Mouse (Mus musculus) forebrain, embryonic 12.5 days (tissue): Measurements from ENCODE around the gene Sergef. TPM values are rescaled to one million over a fixed set of nuclear protein-coding genes. Genes with fewer than 3 reads are reported as not detected.
A peak's percentile ranks its signal among the peaks of the same experiment; 100 is the strongest.

ENCODE experiments used
- ATAC-seq: fragments of 200-750 bp; cut with Nextera tagmentation; 2 replicates; pipeline ENCODE4 v1.8.0; 2017; ENCODE audit warnings: moderate TSS enrichment; ENCODE audit not compliant: low FRiP score
- H3K27ac ChIP-seq: fragments of 300-500 bp; sonication (generic); 2 replicates; pipeline ENCODE4 v1.5.1; 2016; ENCODE audit warnings: mild to moderate bottlenecking
- H3K27me3 ChIP-seq: fragments of 300-500 bp; sonication (generic); 2 replicates; pipeline ENCODE4 v1.6.1; 2016; ENCODE audit warnings: mild to moderate bottlenecking
- H3K36me3 ChIP-seq: fragments of 300-500 bp; sonication (generic); replicated peaks from 2 replicates; pipeline ENCODE4 v1.6.1; 2016; ENCODE audit warnings: mild to moderate bottlenecking
- H3K4me1 ChIP-seq: fragments of 300-500 bp; sonication (generic); 2 replicates; pipeline ENCODE4 v1.6.1; 2016
- H3K4me2 ChIP-seq: fragments of 300-500 bp; sonication (generic); 2 replicates; pipeline ENCODE4 v1.6.1; 2016; ENCODE audit warnings: mild to moderate bottlenecking, moderate library complexity
- H3K4me3 ChIP-seq: fragments of 300-500 bp; sonication (generic); replicated peaks from 2 replicates; pipeline ENCODE4 v1.5.1; 2016; ENCODE audit warnings: mild to moderate bottlenecking
- H3K9ac ChIP-seq: fragments of 300-500 bp; sonication (generic); 2 replicates; pipeline ENCODE4 v1.6.1; 2016; ENCODE audit warnings: mild to moderate bottlenecking
- H3K9me3 ChIP-seq: fragments of 300-500 bp; sonication (generic); 2 replicates; pipeline ENCODE4 v1.6.1; 2016
- WGBS: fragments of 180-500 bp; shearing (Covaris S2); methylation state at CpG from one replicate; pipeline ENCODE4 v1.1.7; 2016; 5-methylcytosine and 5-hydroxymethylcytosine counted together
- polyA plus RNA-seq: library from polyadenylated mRNA; unstranded; fragments of >200 nt; fragmentation: Nextera tagmentation; extraction: Ambion mirVana; gene quantifications from 2 replicates; pipeline ENCODE4 v1.2.1, GENCODE M21; 2016

Gene Sergef
- polyA plus RNA-seq, 1 experiment from 2014 or later: 19.0 TPM

DNA sequence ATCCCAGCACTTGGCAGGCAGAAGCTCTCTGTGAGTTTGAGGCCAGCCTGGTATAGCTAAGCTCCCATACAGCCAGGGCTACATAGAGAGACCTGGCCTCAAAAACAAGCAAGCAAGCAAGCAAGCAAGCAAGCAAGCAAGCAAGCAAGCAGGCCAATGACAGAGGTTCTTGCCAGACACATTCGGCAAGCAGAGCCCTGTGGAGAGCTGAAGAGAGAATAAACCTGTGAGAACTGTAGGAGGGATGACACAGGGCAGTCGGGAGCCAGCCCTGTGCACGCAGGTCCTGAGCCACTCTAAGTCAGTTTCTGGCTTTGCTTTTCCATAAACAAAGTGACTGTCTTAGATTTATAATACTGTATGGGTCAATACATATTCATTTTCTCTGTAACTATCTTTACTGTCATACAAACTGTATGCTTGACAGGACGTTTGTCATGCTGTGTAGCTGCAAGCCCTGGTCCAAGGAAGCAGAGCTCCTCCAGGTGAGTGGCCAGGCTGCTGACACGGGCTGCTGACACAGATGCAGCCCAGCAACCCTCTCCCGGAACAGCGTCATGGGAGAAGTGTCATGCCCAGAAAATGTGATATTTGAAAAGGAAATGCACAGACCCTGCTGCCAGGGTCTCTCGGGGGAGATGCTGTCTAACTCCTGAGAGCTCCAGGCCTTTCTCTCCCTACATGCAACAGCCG is 192.0 kb downstream of the Sergef start:
- no peak overlapping the region for H3K4me3 ChIP-seq
- H3K4me2 ChIP-seq: no peak overlapping the region
- H3K9me3 ChIP-seq: no peaks in the 10 kb centered on the region
- no peaks in the 10 kb centered on the region for H3K36me3 ChIP-seq
- 67% methylated on average over 9 of the region's 9 CpGs for WGBS
- H3K4me1 ChIP-seq: peaks cover 19% of the 10 kb centered on the region
- ATAC-seq: no peak
- no peak overlapping the region for H3K9ac ChIP-seq
- no peaks in the 10 kb centered on the region for H3K27me3 ChIP-seq
- H3K27ac ChIP-seq: no peak overlapping the region

DNA sequence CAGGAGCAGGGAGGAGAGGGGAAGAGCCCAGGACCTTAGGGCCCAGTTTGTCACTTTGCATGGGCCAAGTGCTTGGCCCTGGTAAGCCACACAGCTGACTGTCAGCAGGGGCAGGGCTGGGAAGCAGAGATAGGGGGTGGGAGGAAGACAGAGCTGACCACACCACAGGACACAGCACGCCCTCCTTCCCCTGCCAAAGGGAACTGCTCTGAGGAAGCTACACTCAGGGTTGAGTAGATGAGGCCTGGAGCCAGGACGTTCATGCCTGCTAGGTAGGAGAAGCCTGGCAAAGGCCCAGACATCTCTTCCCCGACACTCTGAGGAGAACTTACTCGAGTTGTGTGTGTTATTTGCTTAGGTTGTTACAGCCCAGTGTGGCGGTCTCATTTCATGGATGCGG is 193.7 kb downstream of the Sergef start:
- ATAC-seq: no peak
- Histone ChIP-seq H3K36me3 (no peaks in the 10 kb centered on the region; the same call in 1 of the 2 replicates), H3K9me3 (no peaks in the 10 kb centered on the region), H3K27me3 (no peaks in the 10 kb centered on the region), H3K27ac (no peak overlapping the region), H3K4me1 (peaks cover 19% of the 10 kb centered on the region), H3K4me3 (no peak overlapping the region), H3K9ac (no peak overlapping the region), H3K4me2 (no peak overlapping the region)
- WGBS: 84% methylated on average over 6 of the region's 6 CpGs

DNA sequence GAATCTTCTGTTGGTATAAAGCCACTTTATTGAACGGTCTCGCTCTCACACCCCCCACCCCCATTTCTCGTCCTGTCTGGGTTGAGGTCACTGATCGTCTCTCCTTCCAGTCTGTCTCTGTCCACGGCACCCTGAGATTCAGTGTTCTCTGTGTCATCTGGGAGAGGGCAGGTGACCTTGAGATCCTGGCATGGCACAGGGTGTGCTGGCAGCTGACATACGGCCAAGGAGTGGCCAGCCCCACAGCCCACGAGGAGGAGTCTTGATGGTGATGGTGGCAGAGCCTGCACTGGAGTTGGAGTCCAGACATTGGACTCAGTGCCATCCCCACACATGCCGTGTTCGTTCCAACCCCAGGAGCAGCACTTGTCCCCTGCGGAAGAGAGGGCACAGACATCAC is 196.4 kb downstream of the Sergef start:
- no peak for ATAC-seq
- no peaks in the 10 kb centered on the region for H3K27me3 ChIP-seq
- H3K4me1 ChIP-seq: 0 out of 2 replicates have a peak, but pooled peaks cover 5% of the 10 kb centered on the region
- H3K36me3 ChIP-seq: no peaks in the 10 kb centered on the region; the same call in 1 of the 2 replicates
- 90% methylated on average over 10 of the region's 10 CpGs for WGBS
- H3K9ac ChIP-seq: no peak overlapping the region
- H3K9me3 ChIP-seq: no peaks in the 10 kb centered on the region
- no peak overlapping the region for H3K27ac ChIP-seq
- no peak overlapping the region for H3K4me3 ChIP-seq
- H3K4me2 ChIP-seq: no peak overlapping the region

DNA sequence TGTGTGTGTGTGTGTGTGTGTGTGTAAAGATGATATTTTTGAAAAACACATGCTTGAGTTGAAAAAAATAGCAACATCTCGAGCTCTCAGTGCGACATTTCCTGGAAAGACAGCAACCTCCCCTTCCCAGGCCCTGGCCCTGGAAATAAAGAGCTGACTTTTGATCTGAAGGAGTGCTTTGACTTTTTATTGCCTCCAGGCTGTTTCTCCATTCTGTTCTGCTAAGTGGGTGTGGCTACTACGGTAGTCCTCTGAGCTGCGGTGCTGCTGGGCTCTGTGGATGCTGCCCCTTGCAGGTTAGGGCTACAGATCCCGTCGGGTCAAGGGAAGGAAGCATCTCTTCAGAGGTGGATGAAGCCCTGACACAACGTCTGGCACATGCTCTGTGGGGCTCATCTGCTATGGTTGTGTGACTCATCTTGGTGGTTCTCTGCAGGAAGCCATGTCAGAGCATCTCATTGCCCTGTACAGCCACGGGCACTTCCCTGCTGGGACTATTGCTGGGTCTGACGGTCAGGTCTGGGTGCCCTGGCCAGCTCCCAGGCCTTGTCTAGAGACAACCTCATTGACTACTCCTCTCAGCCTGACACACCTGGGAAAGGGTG is 201.0 kb downstream of the Sergef start:
- H3K4me3 ChIP-seq: no peak overlapping the region
- H3K9me3 ChIP-seq: no peaks in the 10 kb centered on the region
- H3K27ac ChIP-seq: no peak overlapping the region
- no peak overlapping the region for H3K4me2 ChIP-seq
- H3K36me3 ChIP-seq: no peaks in the 10 kb centered on the region; the same call in 1 of the 2 replicates
- WGBS: 82% methylated on average over 9 of the region's 9 CpGs
- no peaks in the 10 kb centered on the region for H3K27me3 ChIP-seq
- no peak for ATAC-seq
- H3K9ac ChIP-seq: no peak overlapping the region
- peaks cover 5% of the 10 kb centered on the region; the same call in 1 of the 2 replicates for H3K4me1 ChIP-seq

DNA sequence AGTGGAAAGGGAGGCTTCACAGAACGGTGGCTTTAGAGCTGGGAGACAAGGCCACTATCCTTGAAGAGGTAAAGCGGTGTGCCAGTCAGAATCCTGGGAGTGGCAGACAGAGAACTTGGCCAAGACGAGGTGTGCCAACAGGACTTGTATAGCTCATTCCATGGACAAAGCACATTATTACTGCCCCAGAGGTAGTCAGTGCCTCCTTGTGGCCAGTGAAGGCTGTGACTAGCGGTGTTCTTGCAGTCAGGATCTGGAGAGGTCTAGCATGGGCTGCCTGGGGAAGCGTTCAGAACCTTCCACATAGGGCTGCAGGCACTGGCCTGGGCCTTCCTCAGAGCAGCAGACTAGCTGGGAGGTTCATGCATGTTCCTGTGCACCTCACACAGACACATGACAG is 203.8 kb downstream of the Sergef start:
- Histone ChIP-seq H3K9me3 (no peaks in the 10 kb centered on the region), H3K9ac (no peak overlapping the region), H3K4me2 (no peak overlapping the region), H3K27me3 (no peaks in the 10 kb centered on the region), H3K4me3 (no peak overlapping the region), H3K4me1 (peaks cover 10% of the 10 kb centered on the region; the same call in 1 of the 2 replicates), H3K27ac (no peak overlapping the region), H3K36me3 (no peaks in the 10 kb centered on the region)
- 90% methylated on average over 5 of the region's 5 CpGs for WGBS
- no peak for ATAC-seq

DNA sequence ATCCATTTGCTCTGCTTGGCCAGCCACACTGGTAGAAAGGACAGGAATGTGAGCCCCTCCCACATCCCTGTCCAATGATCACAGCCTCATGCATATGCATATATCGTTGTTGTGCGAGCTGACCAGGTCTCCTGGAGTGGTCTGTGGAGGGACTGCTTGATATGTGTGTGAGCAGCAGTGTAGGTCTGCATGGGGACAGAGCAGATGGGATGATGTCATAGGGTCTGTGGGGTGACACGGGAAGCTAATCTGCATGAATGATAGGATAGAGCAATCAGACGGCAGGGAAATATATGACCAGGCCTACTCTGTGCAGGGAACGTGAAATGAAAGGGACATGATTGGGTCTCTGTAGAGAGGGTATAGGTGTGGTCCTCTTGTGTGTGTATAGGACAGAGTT is 205.7 kb downstream of the Sergef start:
- 52% methylated on average over 5 of the region's 5 CpGs for WGBS
- no peak overlapping the region for H3K9ac ChIP-seq
- no peaks in the 10 kb centered on the region for H3K36me3 ChIP-seq
- no peak overlapping the region for H3K27ac ChIP-seq
- peak; percentile 78 for ATAC-seq
- H3K4me2 ChIP-seq: no peak overlapping the region
- H3K9me3 ChIP-seq: no peaks in the 10 kb centered on the region
- peaks cover 10% of the 10 kb centered on the region; the same call in 1 of the 2 replicates for H3K4me1 ChIP-seq
- H3K4me3 ChIP-seq: no peak overlapping the region
- H3K27me3 ChIP-seq: no peaks in the 10 kb centered on the region

DNA sequence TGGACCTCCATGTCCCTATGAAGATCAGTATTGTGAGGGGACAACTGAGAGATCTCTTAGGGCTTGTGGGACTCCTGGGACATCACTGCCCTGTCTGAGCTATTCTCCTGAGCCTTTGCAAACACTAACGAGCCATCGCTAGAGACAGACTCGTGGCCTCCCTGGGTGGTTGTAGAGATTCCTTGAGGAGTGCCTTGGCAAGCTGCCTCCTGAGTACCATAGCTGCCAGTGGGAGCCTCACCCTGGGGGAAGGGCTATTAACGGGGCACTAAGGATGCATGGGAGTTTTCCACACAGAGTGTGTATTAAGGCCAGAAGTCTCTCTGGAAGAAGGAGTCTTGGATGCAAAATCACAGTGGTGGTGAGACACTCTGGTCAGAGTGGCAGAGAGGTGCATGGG is 214.6 kb downstream of the Sergef start:
- H3K4me1 ChIP-seq: peaks cover 30% of the 10 kb centered on the region
- H3K4me2 ChIP-seq: no peak overlapping the region
- H3K9ac ChIP-seq: no peak overlapping the region
- H3K36me3 ChIP-seq: no peaks in the 10 kb centered on the region
- no peaks in the 10 kb centered on the region for H3K9me3 ChIP-seq
- 52% methylated on average over 4 of the region's 4 CpGs for WGBS
- H3K27ac ChIP-seq: no peak overlapping the region
- no peak for ATAC-seq
- no peaks in the 10 kb centered on the region for H3K27me3 ChIP-seq
- H3K4me3 ChIP-seq: no peak overlapping the region

DNA sequence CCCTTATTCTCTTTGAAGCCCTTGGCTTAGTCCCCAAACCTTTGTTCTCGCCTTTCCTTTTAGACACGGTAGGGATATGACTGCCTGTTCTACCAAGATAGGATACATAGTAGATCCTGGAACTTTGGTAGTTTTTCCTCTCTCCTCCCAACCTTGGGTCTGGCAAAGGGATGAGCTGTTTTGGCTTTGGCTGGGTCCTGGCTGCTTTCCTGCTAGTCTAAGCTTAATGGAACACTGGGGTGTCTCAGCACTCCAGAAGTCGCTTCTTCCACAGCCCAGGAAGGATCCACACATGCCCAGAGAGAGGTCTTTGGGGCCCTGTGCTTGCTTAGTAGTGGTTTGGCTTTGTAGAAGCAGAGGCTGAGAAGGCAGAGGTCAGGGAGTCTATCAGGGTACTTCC is 215.7 kb downstream of the Sergef start:
- Histone ChIP-seq H3K9ac (no peak overlapping the region), H3K27me3 (no peaks in the 10 kb centered on the region), H3K4me2 (no peak overlapping the region), H3K27ac (no peak overlapping the region), H3K9me3 (no peaks in the 10 kb centered on the region), H3K4me3 (no peak overlapping the region), H3K4me1 (peaks cover 30% of the 10 kb centered on the region), H3K36me3 (no peaks in the 10 kb centered on the region)
- no peak for ATAC-seq
- 74% methylated on average over 3 of the region's 3 CpGs for WGBS

DNA sequence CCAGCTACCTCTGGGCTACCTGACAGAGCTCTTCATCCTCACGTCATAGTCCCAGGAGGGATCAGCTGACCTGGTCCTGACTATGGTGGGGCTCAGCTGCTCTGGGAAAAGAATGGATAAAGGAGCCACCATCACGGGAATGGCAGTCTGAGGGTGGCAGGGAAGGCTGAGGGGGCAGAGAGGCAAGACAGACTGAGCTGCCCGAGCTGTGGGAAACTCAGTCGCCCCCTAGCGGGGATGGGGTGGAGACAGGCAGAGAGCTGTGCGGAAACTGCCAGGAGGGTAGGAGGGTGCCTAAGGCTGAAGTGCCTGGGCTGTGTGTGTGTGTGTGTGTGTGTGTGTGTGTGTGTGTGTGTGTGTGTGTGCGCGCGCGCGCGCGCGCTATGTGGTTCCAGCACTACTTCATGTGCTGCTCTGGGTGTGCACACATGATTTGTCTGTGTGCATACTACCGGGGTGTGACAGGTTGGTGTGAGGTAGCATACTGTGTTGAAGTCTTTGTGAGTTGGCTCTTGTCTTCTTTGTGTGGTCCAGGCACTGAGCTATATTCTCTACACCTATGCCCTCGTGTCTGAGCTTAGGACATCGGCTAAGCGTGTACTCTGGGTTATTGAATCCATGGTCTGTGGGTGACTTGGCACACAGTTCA is 216.7 kb downstream of the Sergef start:
- no peak overlapping the region for H3K4me3 ChIP-seq
- H3K27ac ChIP-seq: peak overlapping the region; percentile 75
- H3K9ac ChIP-seq: no peak overlapping the region
- peaks cover 30% of the 10 kb centered on the region for H3K4me1 ChIP-seq
- 56% methylated on average over 18 of the region's 18 CpGs for WGBS
- H3K9me3 ChIP-seq: no peaks in the 10 kb centered on the region
- no peaks in the 10 kb centered on the region for H3K36me3 ChIP-seq
- peak; percentile 72 for ATAC-seq
- peak overlapping the region; percentile 25 for H3K4me2 ChIP-seq
- no peaks in the 10 kb centered on the region for H3K27me3 ChIP-seq

DNA sequence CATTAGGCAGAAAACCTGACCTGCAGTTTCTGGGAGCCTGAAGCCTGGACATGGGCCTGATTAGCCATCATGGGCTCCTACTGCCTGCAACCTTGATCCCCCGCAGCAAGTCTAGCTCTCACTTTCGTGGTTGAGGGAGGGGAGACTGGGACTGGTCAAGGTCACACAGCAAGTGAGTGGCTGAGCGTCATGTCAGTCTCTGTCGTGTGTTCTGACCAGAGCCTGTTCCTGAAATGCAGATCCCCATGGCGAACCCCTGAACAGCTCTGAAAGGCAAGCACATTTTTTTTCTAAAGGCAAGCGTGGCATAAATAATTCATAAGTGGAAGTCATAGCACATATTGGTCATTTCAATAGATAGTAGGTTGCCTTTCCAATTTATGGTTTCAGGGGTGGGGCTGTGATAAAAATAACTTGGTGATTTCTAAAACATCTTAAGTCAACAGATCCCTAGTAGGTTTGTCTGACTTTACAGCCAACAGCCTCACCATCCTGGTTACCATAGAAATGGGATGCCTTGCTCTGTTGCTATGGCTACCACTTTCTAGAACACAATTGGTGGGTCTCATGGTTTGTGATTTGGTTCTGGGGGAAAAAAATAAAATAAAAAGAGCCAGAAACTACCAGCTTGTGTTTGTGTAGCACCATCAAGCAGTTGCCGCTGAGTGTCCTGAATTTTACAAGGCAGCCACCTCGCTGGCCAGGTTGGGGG is 217.4 kb downstream of the Sergef start:
- Histone ChIP-seq H3K27me3 (no peaks in the 10 kb centered on the region), H3K4me1 (peaks cover 30% of the 10 kb centered on the region), H3K9ac (no peak overlapping the region), H3K4me3 (no peak overlapping the region), H3K9me3 (no peaks in the 10 kb centered on the region), H3K27ac (peak overlapping the region; percentile 75), H3K36me3 (no peaks in the 10 kb centered on the region), H3K4me2 (peak overlapping the region; percentile 25)
- peak; percentile 66 for ATAC-seq
- 53% methylated on average over 8 of the region's 8 CpGs for WGBS

DNA sequence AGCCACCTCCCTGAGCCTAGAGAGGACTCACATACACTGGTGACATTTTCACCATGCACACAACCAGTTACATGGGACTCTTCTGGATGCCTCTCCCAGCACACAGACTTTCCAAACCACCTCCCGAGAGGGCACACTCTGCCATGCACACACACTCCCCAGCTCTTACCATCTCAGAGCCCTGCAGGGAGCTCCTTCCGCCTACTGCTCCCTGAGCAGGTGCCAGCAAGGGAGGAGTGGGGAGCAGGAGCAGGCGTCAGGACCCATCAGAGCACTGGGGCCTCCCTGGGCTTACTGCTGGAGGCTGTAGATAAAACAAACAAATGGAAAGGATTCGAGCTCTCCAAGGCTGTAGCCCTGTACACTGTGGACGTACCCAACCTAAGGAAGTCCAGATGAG is 218.1 kb downstream of the Sergef start:
- no peaks in the 10 kb centered on the region for H3K27me3 ChIP-seq
- H3K4me2 ChIP-seq: no peak overlapping the region
- H3K9me3 ChIP-seq: no peaks in the 10 kb centered on the region
- H3K4me3 ChIP-seq: no peak overlapping the region
- ATAC-seq: no peak
- H3K9ac ChIP-seq: no peak overlapping the region
- H3K4me1 ChIP-seq: peaks cover 30% of the 10 kb centered on the region
- no peaks in the 10 kb centered on the region for H3K36me3 ChIP-seq
- 66% methylated on average over 5 of the region's 5 CpGs for WGBS
- peak overlapping the region; percentile 67 for H3K27ac ChIP-seq

DNA sequence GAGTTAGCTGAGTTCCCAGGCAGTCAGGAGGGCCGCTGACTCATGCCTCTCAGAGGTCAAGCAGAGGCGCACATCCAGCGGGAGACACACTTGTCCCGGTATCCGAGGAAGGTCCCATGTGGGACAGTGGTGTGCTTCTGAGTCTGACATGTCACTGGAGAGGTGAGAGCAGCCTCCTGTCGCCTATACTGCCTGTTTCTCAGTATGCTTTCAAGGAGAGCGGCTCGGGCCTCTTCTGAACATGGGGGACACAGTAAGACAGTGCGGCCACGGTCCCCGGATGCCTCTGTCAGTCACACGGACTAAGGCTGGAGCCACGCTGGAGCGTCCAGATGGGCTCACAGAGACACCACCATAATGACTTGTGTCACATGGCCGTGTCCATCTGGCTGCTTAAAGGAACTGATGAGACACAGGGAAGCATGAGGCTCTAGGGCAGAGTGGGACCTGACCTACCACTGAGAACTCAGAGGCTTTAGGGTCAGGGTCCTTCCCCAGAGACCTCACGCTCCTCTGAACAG is 221.4 kb downstream of the Sergef start:
- H3K27me3 ChIP-seq: peaks cover 9% of the 10 kb centered on the region; the same call in 1 of the 2 replicates
- no peaks in the 10 kb centered on the region for H3K9me3 ChIP-seq
- H3K36me3 ChIP-seq: no peaks in the 10 kb centered on the region
- H3K4me1 ChIP-seq: peaks cover 21% of the 10 kb centered on the region
- no peak overlapping the region for H3K4me3 ChIP-seq
- ATAC-seq: 0 out of 2 replicates have a peak, but pooled peaks have one; percentile 12
- 85% methylated on average over 16 of the region's 16 CpGs for WGBS
- no peak overlapping the region for H3K4me2 ChIP-seq
- H3K9ac ChIP-seq: no peak overlapping the region
- no peak overlapping the region for H3K27ac ChIP-seq
